Mouse (Mus musculus) kidney, embryonic 14.5 days (tissue): ENCODE data around the gene Sdk1. TPM values are rescaled to one million over a fixed set of nuclear protein-coding genes. Genes with fewer than 3 reads are reported as not detected.

Experiments used
- ATAC-seq: fragments of 200-750 bp; cut with Nextera tagmentation; 2 replicates; pipeline ENCODE4 v1.8.0; 2017; ENCODE audit warnings: moderate number of reproducible peaks, mild to moderate bottlenecking, moderate TSS enrichment, moderate library complexity; ENCODE audit not compliant: low FRiP score, low TSS enrichment
- H3K27ac ChIP-seq: fragments of 300-500 bp; sonication (generic); 2 replicates; pipeline ENCODE4 v1.5.1; 2014; ENCODE audit warnings: low read depth, mild to moderate bottlenecking, low read length, moderate library complexity, mixed read lengths
- H3K27me3 ChIP-seq: fragments of 300-500 bp; sonication (generic); 2 replicates; pipeline ENCODE4 v1.6.1; 2014; ENCODE audit warnings: mild to moderate bottlenecking, low read length; ENCODE audit not compliant: control insufficient read depth, insufficient read depth
- H3K36me3 ChIP-seq: fragments of 300-500 bp; sonication (generic); 2 replicates; pipeline ENCODE4 v1.6.1; 2014; ENCODE audit warnings: low read length, mixed read lengths; ENCODE audit not compliant: control insufficient read depth, insufficient read depth
- H3K4me1 ChIP-seq: fragments of 300-500 bp; sonication (generic); 2 replicates; pipeline ENCODE4 v1.6.1; 2014; ENCODE audit warnings: low read length, mixed read lengths; ENCODE audit not compliant: control insufficient read depth, insufficient read depth
- H3K4me2 ChIP-seq: fragments of 300-500 bp; sonication (generic); replicated peaks from 2 replicates; pipeline ENCODE4 v1.6.1; 2014; ENCODE audit warnings: low read depth, mild to moderate bottlenecking, low read length
- H3K4me3 ChIP-seq: fragments of 300-500 bp; sonication (generic); 2 replicates; pipeline ENCODE4 v1.5.1; 2014; ENCODE audit warnings: mild to moderate bottlenecking, low read length
- H3K9ac ChIP-seq: fragments of 300-500 bp; sonication (generic); 2 replicates; pipeline ENCODE4 v1.6.1; 2014; ENCODE audit warnings: low read depth, mild to moderate bottlenecking, low read length, moderate library complexity
- H3K9me3 ChIP-seq: fragments of 300-500 bp; sonication (generic); 2 replicates; pipeline ENCODE4 v1.6.1; 2016; ENCODE audit warnings: low read length; ENCODE audit not compliant: control insufficient read depth
- WGBS: fragments of 180-500 bp; shearing (Covaris S2); extraction: QIAGEN DNeasy Blood & Tissue Kit; methylation state at CpG from one replicate; pipeline ENCODE4 v1.1.7; 2014; 5-methylcytosine and 5-hydroxymethylcytosine counted together
- polyA plus RNA-seq: library from polyadenylated mRNA; unstranded; fragments of >200 nt; fragmentation: Nextera tagmentation; extraction: Ambion mirVana; gene quantifications from 2 replicates; pipeline ENCODE4 v1.2.1, GENCODE M21; 2014

The Sdk1 gene
- polyA plus RNA-seq, 1 experiment from 2014 or later: 2.6 TPM

DNA sequence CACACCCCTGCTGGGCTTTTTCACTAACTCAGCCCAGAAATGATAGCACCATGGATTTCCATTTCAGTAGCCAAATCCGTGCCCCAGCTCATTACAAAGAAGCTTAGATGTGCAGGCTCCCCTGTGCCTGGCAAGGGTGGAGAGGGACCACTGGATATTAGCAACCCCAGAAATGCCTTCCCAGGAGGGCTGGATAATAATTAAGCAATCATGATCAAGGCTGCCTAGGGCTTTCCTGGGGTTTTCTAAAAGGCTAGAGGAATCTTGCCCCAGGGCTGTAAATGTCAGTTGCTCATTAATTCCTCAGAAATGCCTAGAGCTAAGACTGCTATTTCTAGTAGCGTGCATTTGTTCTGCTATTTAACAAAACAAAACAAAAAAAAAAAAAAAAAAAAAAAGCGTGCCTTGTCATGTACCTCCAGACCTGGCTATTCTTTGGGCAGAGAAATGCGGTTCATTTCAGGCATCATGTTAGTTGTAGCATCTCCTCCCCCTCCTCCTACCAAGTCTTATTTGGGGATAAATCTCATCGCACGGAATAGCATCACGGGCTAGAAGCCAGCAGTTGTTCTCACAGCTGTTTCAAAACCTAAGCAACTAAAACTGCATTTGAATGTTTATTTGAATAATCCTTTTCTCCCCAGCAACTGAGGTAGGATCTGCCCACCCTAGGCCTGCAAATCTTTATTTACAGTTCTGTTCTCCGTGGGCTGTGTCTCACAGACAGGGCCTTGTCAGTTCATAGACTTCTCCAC, 617.3 kb downstream of the Sdk1 start:
- Histone ChIP-seq H3K4me1 (peaks cover 5% of the 10 kb centered on the region; the same call in 1 of the 2 replicates), H3K9me3 (no peaks in the 10 kb centered on the region), H3K27me3 (no peaks in the 10 kb centered on the region), H3K27ac (peak overlapping the region; percentile 10; the same call in 1 of the 2 replicates), H3K4me2 (no peak overlapping the region), H3K9ac (no peak overlapping the region), H3K36me3 (no peaks in the 10 kb centered on the region), H3K4me3 (no peak overlapping the region)
- no peak for ATAC-seq
- 27% methylated on average over 8 of the region's 8 CpGs for WGBS

DNA sequence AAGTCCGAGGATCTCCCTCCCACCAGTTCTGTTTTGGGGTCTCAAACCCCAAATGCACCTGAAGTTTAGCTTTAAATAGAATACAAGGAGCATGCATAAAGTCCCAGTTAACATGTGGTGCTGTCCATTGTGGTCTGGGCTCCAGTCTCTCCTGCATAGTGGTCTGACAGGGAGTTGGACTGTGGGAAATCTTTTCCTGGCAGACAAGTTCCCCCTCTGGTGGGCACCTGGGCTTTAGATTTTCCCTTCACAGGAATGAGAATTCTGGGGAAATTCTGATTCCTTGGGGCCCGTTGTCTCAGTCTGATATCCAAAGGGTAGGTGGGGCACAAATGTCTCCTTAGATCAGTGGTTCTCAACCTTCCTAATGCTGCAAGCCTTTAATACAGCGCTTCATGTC, 624.8 kb downstream of the Sdk1 start:
- Histone ChIP-seq H3K4me2 (no peak overlapping the region), H3K9ac (no peak overlapping the region), H3K4me1 (0 out of 2 replicates have a peak, but pooled peaks cover 3% of the 10 kb centered on the region), H3K9me3 (no peaks in the 10 kb centered on the region), H3K4me3 (no peak overlapping the region), H3K27me3 (no peaks in the 10 kb centered on the region), H3K27ac (no peak overlapping the region), H3K36me3 (no peaks in the 10 kb centered on the region)
- ATAC-seq: no peak
- 61% methylated on average over 3 of the region's 3 CpGs for WGBS

DNA sequence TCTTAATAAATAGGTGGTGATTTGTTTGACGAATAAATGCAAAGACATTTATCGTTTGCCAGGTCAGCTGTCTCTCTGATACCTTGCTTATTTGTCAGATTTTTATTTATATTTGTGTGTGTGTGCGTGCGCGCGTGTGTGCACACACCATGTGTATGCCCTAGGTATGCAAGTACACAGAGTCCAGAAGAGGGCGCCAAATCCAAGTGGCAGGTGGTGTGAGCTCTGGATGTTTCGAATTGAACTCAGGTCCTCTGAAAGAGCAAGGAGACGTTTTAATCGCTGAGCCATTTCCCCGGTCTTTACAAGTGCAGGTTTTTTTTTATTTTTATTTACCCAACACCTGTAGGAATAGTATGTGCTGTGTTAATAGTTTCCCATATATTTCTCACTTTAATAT, 632.5 kb downstream of the Sdk1 start:
- Histone ChIP-seq H3K4me3 (no peak overlapping the region), H3K4me1 (no peaks in the 10 kb centered on the region), H3K9ac (no peak overlapping the region), H3K36me3 (no peaks in the 10 kb centered on the region), H3K9me3 (peaks cover 4% of the 10 kb centered on the region; the same call in 1 of the 2 replicates), H3K27me3 (no peaks in the 10 kb centered on the region), H3K27ac (no peak overlapping the region), H3K4me2 (no peak overlapping the region)
- 96% methylated on average over 11 of the region's 11 CpGs for WGBS
- ATAC-seq: no peak

DNA sequence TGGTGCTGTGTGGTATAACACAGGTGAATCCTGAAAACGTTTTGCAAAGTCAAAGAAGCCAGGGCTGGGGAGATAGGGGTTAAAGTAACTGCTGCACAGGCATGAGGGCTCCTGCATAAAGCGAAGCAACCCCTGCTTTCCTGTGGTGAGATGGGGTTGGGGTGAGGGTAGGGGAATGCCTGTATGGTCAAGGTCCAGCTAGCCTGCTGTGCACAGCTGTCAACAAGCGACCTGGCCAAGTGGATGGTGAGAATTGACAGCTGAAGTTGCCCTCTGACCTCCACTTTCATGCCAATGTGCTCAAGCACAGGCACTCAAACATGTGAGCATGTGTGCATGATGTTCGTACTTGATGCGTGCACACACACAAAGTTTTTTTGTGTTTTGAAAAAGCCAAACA, 639.4 kb downstream of the Sdk1 start:
- WGBS: 69% methylated on average over 5 of the region's 5 CpGs
- Histone ChIP-seq H3K27ac (no peak overlapping the region), H3K27me3 (no peaks in the 10 kb centered on the region), H3K4me1 (no peaks in the 10 kb centered on the region), H3K36me3 (no peaks in the 10 kb centered on the region), H3K9ac (no peak overlapping the region), H3K4me3 (no peak overlapping the region), H3K9me3 (no peaks in the 10 kb centered on the region), H3K4me2 (no peak overlapping the region)
- no peak for ATAC-seq

DNA sequence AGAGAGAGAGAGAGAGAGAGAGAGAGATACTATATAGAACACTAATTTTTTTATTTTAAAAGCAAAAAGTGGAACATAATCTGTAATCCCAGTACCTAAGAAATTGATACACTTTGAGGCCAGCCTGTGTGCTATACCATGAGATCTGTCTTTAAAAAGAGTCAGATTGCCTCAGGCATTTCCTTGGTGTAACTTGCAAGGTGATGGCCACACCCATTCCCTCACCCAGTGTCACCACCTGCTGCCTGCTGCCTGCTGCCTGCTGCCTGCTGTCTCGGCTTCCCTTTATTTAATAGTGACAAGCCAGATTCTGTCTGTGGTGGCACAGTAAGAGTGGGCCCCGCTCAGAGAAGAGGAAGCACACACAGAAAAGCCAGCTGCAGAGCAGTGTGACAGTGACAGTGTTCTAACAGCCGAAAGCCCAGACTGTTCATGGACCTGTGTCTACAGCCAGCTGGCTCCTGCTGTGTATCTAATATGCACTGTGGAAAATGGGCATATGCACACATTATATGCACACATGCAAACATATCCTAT, 642.9 kb downstream of the Sdk1 start:
- Histone ChIP-seq H3K4me3 (no peak overlapping the region), H3K36me3 (no peaks in the 10 kb centered on the region), H3K27me3 (no peaks in the 10 kb centered on the region), H3K27ac (no peak overlapping the region), H3K9me3 (no peaks in the 10 kb centered on the region), H3K9ac (no peak overlapping the region), H3K4me2 (no peak overlapping the region), H3K4me1 (no peaks in the 10 kb centered on the region)
- no peak for ATAC-seq
- 59% methylated on average over 3 of the region's 3 CpGs for WGBS

DNA sequence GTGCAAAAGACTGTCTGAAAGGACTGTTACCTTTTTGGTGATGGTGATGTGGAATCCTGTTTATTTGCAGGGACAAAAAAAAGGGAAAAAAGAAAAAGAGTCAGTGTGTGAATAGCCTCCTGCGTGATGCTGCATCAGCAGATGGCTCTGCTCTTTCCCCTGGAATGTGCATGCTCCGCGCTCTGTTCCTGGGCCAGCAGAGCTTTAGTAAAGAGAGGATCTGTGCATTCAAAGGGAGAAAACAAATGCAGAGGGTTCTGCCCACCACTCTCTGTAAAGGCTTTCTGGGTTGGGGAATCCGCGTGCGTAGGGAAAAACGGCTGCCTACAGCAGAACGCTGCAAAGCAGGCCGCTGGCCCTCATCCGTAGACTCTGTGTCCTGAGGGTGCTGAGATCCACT, 644.7 kb downstream of the Sdk1 start:
- no peaks in the 10 kb centered on the region for H3K27me3 ChIP-seq
- H3K4me1 ChIP-seq: no peaks in the 10 kb centered on the region
- no peak overlapping the region for H3K4me2 ChIP-seq
- no peaks in the 10 kb centered on the region for H3K9me3 ChIP-seq
- no peaks in the 10 kb centered on the region for H3K36me3 ChIP-seq
- no peak overlapping the region for H3K9ac ChIP-seq
- ATAC-seq: no peak
- no peak overlapping the region for H3K4me3 ChIP-seq
- no peak overlapping the region for H3K27ac ChIP-seq
- 84% methylated on average over 10 of the region's 10 CpGs for WGBS

DNA sequence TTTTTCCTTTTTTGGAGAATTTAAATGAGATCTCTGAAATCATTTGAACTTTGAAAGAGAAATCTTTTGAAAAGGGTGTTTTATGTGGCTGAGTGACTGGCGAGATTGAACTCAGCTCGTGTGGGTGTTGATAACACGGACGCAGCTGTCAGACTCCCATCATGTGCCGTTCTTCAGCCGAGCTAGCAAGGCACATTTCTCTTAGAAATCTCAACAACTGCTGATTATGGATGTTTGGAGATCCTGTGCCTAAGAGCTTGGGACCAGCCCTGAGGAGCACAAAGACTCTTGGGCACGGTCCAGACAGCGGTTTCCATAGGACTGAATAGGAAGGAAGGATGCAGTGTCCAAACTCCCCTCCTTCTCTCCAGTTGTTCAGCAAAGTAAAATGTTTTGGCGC, 648.5 kb downstream of the Sdk1 start:
- Histone ChIP-seq H3K9me3 (no peaks in the 10 kb centered on the region), H3K27me3 (no peaks in the 10 kb centered on the region), H3K4me2 (no peak overlapping the region), H3K9ac (no peak overlapping the region), H3K4me3 (no peak overlapping the region), H3K4me1 (no peaks in the 10 kb centered on the region), H3K27ac (no peak overlapping the region), H3K36me3 (no peaks in the 10 kb centered on the region)
- WGBS: 63% methylated on average over 9 of the region's 9 CpGs
- ATAC-seq: no peak

DNA sequence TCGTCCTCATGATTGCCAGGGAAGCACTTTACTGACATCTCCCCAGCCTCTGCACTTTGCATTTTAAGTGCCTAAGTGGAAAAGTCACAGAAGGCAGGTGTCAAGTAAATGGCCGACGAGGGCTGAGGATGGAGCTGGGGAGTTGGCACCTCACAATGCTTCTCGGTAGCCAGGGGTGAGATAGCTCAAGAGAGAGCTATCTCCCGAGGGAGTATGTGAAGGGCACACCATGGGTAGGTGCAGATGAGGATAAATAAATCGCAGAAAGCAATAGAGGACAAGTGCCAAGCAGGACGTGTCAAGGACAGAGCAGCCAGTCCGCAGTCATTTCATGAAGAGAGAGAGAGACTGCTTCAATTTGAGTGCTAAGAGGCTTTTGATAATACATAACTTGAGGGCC, 655.1 kb downstream of the Sdk1 start:
- Histone ChIP-seq H3K9ac (no peak overlapping the region), H3K27me3 (no peaks in the 10 kb centered on the region), H3K4me1 (no peaks in the 10 kb centered on the region), H3K9me3 (0 out of 2 replicates have a peak, but pooled peaks cover 4% of the 10 kb centered on the region), H3K4me2 (no peak overlapping the region), H3K36me3 (no peaks in the 10 kb centered on the region), H3K27ac (no peak overlapping the region), H3K4me3 (no peak overlapping the region)
- no peak for ATAC-seq
- 81% methylated on average over 8 of the region's 8 CpGs for WGBS

DNA sequence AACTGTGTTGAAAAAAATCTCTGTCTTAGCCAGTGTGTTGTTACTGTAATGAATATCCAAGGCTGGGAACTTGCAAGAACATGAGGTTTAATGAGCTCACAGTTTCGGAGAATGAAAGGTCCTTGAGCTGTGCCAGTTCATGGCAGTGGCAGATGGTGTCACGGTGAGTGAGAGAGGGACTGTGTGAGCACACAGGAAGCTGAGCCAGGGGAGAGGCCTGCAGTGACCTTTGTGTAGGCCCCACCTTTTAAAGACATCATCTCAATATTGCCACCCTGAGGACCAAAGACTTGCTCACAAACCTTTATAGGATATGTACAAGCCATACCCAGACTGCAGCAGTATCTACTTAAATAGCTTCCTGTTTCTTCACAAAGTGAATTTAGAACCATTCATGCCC, 656.2 kb downstream of the Sdk1 start:
- Histone ChIP-seq H3K9ac (no peak overlapping the region), H3K27me3 (no peaks in the 10 kb centered on the region), H3K4me2 (no peak overlapping the region), H3K4me1 (0 out of 2 replicates have a peak, but pooled peaks cover under 1% of the 10 kb centered on the region), H3K27ac (no peak overlapping the region), H3K9me3 (0 out of 2 replicates have a peak, but pooled peaks cover 4% of the 10 kb centered on the region), H3K4me3 (no peak overlapping the region), H3K36me3 (no peaks in the 10 kb centered on the region)
- WGBS: 53% methylated on average over 2 of the region's 2 CpGs
- ATAC-seq: no peak
